Mouse (Mus musculus) macrophage (primary cell): ENCODE measurements around the gene Mknk2. TPM values are rescaled to one million over a fixed set of nuclear protein-coding genes. Genes with fewer than 3 reads are reported as not detected.
A peak's percentile ranks its signal among the peaks of the same experiment; 100 is the strongest.

Source experiments
- H3K27ac ChIP-seq: fragments of 350-480 bp; formaldehyde crosslinking; 2 replicates; pipeline ENCODE4 v1.9.0; 2021
- H3K36me3 ChIP-seq: fragments of 350-480 bp; formaldehyde crosslinking; 2 replicates; pipeline ENCODE4 v1.9.0; 2021; ENCODE audit errors: inconsistent target
- H3K4me3 ChIP-seq: fragments of 350-480 bp; formaldehyde crosslinking; 2 replicates; pipeline ENCODE4 v1.9.0; 2021; ENCODE audit errors: inconsistent target
- H3K79me2 ChIP-seq: fragments of 350-480 bp; formaldehyde crosslinking; 2 replicates; pipeline ENCODE4 v1.9.0; 2021; ENCODE audit errors: inconsistent target
- WGBS: methylation state at CpG from one replicate; pipeline ENCODE4 v1.1.7; 2026; ENCODE audit warnings: inconsistent platforms; ENCODE audit not compliant: missing documents; 5-methylcytosine and 5-hydroxymethylcytosine counted together
- polyA plus RNA-seq: library from polyadenylated mRNA; stranded (reverse); fragments of 250-400 nt; gene quantifications from 3 replicates; pipeline ENCODE4 v1.2.4, GENCODE M21; 2018; ENCODE audit warnings: inconsistent platforms

Mknk2 gene
- polyA plus RNA-seq, 1 experiment from 2014 or later: 82.8 TPM

DNA sequence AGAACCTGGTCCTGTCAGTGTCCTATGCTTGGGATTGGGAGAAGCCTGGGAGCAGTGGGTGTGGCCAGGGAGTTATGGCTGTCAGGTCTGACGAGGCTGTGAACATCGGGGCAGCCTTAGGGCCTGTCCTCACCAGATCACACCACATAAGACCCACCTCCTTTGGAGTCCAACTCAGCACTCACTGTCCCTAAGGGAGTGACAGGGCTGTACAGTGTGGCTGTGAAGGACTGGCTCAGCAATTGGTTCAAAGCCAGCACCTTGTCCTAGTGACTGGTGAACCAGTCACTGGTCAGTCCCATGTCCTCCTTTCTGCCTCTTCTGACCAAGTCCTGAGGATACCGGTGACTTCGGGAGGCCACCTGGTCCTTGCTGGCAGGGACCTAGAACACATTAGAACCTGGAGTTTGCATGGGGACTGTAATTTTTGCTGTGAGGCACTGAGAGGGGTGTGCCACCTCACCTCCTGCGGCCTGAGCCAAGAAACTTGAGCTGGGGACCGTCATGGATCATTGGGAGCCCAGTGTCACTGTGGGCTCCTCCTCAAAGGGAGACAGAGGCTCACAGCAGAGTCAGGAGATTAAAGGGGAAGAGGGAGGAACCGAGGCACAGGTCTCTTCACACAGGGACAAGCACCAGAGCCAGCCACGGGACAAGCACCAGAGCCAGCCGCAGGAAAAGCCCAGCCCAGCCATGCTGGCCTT is 1.8 kb upstream of the Mknk2 start:
- 39% methylated on average over 9 of the region's 9 CpGs for WGBS
- Histone ChIP-seq H3K27ac (peak overlapping the region; percentile 100), H3K36me3 (no peaks in the 10 kb centered on the region; the same call in 1 of the 2 replicates), H3K4me3 (no peak overlapping the region), H3K79me2 (peaks cover 11% of the 10 kb centered on the region)

DNA sequence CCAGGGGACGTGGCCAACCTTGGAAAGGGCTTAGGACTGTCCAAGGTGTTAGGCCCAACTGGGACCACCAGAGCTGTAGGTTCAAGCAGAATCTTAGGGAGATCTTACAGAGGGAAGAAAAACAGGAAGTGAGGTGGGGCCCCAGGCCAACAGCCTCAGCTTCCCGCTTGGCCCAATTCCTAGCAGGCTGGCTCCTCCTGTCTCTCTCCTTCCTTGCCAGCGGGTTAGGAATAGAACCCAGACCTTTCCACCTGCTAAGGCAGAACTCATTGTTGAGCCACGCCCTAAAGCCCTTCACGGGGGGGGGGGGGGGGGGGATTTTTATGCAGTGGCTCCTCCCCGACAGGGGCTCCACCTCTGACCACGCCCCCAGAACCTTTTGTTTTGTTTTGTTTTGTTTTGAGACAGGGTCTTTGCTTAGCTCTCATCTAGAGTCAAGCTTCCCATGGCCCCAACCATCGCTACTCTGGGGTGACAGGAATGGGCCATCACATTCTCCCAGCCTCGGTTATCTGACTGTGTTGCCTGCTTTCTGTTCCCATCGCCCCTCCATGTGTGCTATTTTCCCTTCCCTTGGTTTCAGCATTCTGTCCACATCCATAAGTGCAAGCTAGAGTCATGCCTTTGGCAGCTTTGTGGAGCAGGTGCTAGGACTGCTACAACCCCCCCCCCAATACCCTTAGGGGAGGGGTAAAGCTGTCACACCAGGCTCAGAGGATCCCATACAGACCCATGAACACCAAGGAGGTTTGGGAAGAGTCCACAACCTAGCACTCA is 877 bp upstream of the Mknk2 start:
- no peaks in the 10 kb centered on the region for H3K36me3 ChIP-seq
- H3K79me2 ChIP-seq: peaks cover 20% of the 10 kb centered on the region
- H3K27ac ChIP-seq: peak overlapping the region; percentile 100
- H3K4me3 ChIP-seq: no peak overlapping the region
- WGBS: 23% methylated on average over 7 of the region's 10 CpGs

DNA sequence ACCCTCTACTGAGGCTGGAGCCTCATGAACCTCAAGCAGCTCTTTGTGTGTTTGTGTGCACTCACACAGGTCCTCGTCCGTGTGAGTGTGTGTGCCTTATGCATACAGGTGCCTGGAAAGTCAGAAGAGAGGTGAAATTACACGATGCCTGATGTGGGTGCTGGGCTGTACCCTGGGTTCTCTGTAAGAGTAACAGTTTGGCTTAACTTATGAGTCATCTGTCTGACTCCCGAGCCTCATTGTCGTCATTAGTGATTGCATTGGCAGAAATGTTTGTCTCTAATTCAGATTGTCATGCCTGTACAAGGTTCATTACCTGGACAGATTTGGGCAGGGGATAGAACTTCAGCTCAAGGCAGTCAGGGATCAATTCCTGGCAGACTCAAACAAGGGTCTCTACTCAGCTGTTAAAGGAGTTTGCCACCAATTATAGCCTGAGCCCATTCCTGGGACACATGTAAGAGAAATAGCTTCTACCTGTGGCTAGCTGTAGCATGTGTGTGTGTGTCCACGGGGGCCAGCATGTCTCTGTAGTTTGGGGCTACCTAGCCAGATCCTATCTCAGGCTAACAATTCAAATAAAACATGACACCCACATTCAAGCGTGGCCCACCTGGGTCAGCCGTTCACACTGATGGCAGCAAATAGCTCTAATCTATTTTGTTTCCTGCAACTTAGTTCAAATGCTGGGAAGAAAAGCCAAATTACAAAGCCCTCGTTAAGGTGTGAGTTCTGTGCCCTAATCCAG is 610 bp downstream of the Mknk2 start:
- WGBS: under 1% methylated on average over 9 of the region's 9 CpGs
- Histone ChIP-seq H3K27ac (peak overlapping the region; percentile 100), H3K36me3 (0 out of 2 replicates have a peak, but pooled peaks cover 5% of the 10 kb centered on the region), H3K4me3 (peak overlapping the region; percentile 74), H3K79me2 (peaks cover 35% of the 10 kb centered on the region)

DNA sequence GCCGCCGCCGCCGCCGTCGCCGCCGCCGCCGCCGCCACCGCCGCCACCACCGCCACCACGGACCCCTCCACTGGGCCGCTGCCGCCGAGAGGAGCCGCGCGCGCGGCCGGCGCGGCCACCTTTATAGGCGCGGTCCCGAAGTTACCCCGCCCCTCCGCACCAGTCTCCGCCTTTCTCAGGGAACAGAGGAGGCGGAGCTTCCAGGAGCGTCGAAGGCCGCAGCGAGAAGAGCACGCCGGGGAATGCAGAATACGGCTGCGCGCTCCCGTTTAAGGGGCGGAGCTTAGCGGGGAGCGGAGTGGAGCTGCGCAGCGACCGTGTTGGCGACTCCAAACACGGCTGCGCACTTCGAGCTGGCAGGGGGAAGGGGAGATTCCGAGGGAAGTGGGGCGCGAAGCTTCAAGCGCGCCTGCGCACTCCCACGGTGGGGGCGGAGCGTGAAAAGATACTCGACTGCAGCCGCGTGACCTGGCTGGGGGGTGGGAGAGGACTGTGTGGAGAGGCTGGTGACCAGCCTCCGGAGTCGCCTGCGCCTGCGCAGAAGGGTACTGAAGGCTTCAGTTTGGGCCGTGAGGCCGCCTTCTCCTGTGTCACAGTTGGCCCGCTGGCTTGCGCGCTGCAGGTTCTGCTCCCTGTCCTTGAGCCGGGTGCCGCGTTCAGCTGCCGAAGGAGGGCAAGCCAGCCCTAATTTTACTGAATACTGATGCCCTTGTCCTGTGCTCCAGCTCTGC is 1.5 kb downstream of the Mknk2 start:
- Histone ChIP-seq H3K36me3 (peaks cover 14% of the 10 kb centered on the region), H3K79me2 (peaks cover 44% of the 10 kb centered on the region), H3K27ac (peak overlapping the region; percentile 100), H3K4me3 (peak overlapping the region; percentile 74)
- 1% methylated on average over 75 of the region's 78 CpGs for WGBS

DNA sequence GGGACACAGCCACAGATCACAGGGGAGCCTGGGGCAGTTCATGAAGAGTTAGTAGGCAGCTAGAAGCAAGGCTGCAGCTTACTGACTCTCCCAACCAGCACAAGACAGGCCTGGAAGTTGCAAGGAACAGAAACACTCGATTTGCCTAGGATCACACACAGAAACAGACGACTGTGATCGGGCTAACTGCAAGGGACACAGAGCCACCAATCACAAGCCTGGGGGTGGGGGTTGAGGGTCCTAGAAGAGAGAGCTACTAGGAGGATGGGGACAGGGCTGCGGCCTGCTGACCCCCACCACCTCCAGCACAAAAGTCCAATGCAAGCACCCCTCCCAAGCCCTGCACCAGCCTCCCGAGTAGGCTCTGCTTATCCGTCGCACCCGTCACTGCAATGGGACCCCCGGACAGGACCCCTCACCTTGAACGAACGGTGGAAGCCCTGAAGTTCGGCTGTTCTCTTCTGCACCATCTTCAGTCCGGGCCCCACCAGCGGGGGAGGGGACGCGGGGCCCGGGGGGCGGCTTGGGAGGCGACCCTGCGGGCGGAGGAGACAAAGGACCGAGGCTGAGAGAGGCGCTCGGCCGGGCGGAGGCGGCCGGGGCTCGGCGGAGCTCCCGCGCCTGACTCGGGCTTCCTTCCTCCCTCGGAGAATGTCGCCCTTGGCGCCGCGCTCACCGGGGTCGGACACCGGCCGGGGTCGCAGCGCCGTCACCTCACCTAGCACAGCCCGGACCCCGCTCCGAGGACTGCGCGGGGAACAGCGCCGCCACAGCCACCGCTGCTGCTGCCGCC is 2.3 kb downstream of the Mknk2 start:
- H3K36me3 ChIP-seq: peaks cover 21% of the 10 kb centered on the region
- peaks cover 52% of the 10 kb centered on the region for H3K79me2 ChIP-seq
- WGBS: 2% methylated on average over 30 of the region's 54 CpGs
- H3K4me3 ChIP-seq: peak overlapping the region; percentile 93
- H3K27ac ChIP-seq: peak overlapping the region; percentile 73

DNA sequence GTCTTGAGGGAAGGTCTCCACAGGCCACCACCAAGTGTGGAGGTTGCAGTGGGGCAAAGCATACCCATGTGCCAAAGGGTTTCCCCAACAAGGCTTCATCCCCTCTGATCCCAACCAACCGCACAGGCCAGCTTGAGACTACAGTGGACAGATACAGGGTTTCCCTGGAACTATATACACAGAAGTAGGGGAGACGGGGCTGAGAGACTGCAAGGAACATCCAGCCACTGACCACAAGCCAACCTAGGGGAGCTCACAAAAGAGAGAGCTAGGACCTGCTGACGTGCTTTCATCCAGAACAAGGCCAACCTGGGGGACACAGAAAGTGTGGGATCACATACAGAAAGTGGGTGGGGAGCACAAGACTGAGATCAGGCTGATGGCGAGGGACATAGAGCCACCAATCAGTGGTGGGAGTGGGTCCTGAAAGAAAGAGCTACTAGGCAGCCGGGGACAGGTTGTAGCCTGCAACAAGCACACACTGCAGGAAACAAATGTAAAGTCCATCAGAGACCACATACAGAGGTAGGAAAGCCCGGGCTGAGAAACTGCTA is 3.0 kb downstream of the Mknk2 start:
- WGBS: 4% methylated on average over 6 of the region's 6 CpGs
- H3K27ac ChIP-seq: peak overlapping the region; percentile 73
- peaks cover 59% of the 10 kb centered on the region for H3K79me2 ChIP-seq
- peak overlapping the region; percentile 93 for H3K4me3 ChIP-seq
- peaks cover 28% of the 10 kb centered on the region for H3K36me3 ChIP-seq

DNA sequence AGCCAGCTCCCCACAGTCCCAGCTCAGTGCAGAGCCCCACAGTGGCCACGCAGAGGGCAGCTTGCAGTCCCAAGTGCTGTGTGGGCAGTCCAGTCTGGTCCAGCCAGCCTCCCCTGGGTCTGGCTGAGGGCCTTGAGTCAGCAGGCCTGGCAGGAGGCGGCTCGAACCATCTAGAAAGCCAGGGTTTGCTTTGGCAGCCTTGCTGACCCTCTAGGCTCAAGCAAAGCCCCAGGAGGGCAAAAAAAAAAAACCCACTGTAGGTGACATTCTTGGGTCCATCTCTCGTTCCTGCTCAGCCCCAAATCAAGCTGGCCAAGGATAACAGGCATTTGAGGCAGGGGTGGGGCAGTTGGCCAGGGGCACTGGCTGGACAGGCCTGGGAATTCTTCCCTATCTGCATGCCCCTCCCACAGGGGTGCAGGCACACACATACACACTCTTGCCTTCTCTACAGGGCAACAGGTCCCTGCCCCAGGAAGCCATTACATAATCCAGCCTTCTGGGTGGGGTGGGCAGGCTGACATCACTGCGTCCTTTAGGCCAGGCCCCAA is 3.7 kb downstream of the Mknk2 start:
- peak overlapping the region; percentile 73 for H3K27ac ChIP-seq
- H3K4me3 ChIP-seq: peak overlapping the region; percentile 93
- 35% methylated on average over 5 of the region's 5 CpGs for WGBS
- peaks cover 66% of the 10 kb centered on the region for H3K79me2 ChIP-seq
- H3K36me3 ChIP-seq: peaks cover 35% of the 10 kb centered on the region

DNA sequence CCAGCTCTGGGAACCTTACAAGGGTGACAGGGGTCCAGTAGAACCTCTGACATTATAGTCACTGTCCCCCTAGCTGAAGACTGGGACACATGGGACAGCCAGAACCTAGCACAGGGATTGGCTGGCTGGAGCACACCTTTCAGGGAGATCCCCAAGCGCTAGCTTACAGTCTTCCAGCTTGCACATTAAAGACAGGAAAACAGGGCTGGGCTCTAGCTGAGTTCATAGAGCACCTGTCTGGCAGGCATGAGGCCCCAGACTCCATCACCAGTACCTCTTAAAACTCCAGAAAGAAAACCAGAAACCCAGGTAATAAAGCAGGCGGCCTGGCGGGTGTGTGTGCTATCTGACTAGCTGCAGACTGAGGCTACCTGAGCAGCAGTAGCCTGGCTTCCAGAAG is 4.2 kb downstream of the Mknk2 start:
- H3K27ac ChIP-seq: peak overlapping the region; percentile 73; the same call in 1 of the 2 replicates
- peaks cover 40% of the 10 kb centered on the region for H3K36me3 ChIP-seq
- H3K79me2 ChIP-seq: peaks cover 71% of the 10 kb centered on the region
- 84% methylated on average over 3 of the region's 3 CpGs for WGBS
- peak overlapping the region; percentile 93; the same call in 1 of the 2 replicates for H3K4me3 ChIP-seq

DNA sequence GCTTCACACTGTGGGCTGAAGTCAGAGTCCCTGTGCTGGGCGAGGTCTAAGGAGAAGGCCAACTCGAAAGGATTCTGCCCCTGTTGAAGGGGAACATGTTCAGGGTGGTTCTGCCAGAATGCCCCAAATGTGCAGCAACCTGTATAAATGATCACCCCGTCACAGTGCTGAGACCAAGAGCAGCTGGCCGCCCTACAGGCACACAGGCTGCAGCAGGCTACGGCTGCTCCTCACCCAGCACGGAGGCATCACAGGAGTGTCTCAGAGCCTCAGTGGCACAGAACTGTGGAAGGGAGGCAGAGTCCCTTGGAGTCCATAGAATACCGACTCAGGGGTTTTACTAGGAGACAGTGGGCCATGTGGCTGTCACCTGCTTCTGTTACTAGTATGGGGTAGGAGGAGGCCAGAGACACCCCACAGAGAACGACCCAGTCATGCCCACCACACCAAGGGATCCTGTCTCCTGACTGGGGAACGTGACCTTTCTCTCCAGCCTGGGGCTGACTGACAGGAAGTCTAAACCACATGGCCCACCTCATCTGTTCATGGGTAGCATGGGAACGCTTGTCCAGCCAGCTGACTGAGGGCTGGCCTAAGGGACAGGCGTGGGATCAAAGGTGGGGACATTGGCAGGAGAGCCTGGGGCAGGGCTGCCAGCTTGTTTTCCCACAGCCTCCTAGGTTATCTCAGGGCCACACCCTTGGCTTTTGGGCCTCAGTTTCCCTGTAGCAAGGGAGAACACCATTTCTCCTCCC is 5.8 kb downstream of the Mknk2 start:
- peaks cover 56% of the 10 kb centered on the region for H3K36me3 ChIP-seq
- H3K4me3 ChIP-seq: no peak overlapping the region
- 77% methylated on average over 11 of the region's 11 CpGs for WGBS
- H3K79me2 ChIP-seq: peaks cover 77% of the 10 kb centered on the region
- 0 out of 2 replicates have a peak overlapping the region, but pooled peaks have one; percentile 5 for H3K27ac ChIP-seq

DNA sequence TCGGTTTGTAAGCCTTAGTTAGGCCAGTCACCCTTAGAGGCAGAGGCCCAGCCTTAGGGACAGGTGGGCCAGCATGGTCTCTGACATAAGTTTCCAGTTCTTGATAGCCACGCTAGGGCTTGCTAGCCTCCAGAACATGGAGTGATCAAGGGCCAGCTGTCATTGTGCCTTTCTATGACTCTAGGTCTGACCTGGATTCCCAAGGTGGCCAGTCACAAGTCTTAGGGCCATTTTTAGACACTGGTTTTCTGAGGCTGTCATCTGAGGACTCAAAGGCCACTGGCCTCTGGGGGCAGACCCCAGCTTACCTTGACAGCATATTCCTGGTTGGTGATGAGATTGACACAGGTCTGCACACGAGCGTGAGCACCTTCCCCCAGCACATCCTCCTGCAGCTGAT is 6.7 kb downstream of the Mknk2 start:
- H3K79me2 ChIP-seq: peaks cover 77% of the 10 kb centered on the region
- no peak overlapping the region for H3K4me3 ChIP-seq
- H3K27ac ChIP-seq: no peak overlapping the region
- peaks cover 56% of the 10 kb centered on the region for H3K36me3 ChIP-seq
- WGBS: 92% methylated on average over 4 of the region's 4 CpGs

DNA sequence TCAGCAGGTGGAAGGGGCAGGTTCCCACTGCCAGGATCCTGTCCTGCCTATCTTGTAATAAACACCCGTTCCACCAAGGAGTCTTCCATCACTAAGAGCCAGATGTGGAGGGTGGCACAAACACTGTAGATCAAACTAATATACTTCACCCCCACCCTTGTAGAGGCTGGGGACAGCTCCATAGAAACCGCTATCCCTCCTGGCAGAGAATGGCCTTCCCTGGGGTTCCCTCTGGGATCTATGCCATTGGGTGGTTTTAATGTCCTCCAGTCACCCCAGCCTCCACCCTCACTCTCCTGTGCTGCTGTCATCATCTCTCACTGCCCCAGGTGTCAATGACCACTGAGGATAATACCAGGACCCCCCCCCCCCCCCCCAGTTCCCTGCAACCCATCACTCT is 7.4 kb downstream of the Mknk2 start:
- 94% methylated on average over 2 of the region's 2 CpGs for WGBS
- no peak overlapping the region for H3K4me3 ChIP-seq
- H3K79me2 ChIP-seq: peaks cover 75% of the 10 kb centered on the region
- no peak overlapping the region for H3K27ac ChIP-seq
- H3K36me3 ChIP-seq: peaks cover 56% of the 10 kb centered on the region

DNA sequence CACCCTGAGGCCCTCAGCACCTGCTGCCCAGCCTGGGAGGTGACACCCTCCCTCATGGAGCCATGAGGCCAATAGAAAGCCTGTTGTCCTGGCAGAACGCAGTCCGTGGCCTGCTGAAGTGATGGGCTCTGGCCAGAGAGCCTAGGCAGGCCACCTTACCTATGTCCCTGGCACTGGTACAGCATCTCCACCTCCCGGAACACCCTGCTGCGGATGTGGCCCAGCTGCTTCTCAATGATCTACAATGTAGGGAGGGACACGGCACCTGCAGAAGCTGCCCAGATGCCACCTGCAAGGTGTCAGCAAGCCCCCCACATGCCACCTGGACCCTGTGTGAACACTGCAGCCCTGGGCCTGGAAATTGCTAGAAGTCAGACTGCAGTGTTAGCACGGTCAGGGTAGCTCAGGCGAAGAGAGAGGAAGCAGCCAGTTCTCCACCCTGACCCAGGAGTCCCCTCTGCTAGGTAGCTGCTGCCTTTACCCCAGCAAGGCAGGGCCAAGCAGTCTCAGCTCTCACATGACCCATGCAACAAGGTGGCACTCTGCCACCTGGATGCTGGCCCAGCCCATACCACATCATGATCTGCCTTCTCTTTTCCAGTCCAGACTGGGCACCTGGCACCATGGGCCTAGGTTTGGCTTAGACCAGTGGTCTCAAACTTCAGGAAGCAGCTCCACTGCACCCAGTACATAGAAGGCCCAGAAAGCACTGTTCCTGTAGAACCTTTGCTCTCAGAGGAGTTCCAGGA is 8.0 kb downstream of the Mknk2 start:
- WGBS: 89% methylated on average over 7 of the region's 7 CpGs
- Histone ChIP-seq H3K4me3 (no peak overlapping the region), H3K79me2 (peaks cover 68% of the 10 kb centered on the region), H3K27ac (no peak overlapping the region), H3K36me3 (peaks cover 56% of the 10 kb centered on the region)
